Mouse (Mus musculus): ENCODE results near the gene Txn2.

The Txn2 gene

DNA sequence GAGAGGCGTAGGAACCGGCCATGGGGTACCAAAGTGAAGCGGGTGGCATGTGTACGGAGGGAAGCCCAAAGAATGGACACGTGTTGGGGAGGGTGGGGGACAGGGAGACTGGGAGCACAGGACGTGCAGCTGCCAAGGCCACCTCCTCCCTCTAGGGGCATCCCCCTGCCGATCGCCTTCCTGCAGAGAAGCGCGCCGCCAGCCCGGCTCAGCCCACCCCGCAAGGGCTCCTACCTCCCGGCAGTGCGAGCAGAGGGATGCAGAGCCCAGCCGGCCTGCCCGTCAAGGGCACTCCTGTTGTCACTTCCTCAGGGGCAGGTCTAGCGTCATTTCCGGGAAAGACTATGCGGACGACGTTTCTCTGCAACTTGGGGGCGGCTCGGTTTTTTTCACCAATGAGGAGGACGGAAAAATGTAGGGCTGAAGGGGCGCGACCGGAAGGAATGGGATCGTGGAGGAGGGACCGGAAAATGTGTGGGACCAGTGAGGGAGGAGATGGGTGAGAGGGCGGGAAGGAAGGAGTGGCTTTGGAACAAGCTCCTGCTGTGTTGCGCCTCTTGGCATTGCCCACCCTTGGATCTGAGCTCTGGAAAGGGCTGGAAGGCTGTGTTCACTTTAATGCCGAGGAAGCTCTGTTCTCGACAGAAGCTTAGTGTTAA, at the start of gene Txn2:
TSS of gene Txn2 (minus strand) at position 334 of the 659 bp plus-strand sequence.
- DNase-seq, result peak; percentile 95

DNA sequence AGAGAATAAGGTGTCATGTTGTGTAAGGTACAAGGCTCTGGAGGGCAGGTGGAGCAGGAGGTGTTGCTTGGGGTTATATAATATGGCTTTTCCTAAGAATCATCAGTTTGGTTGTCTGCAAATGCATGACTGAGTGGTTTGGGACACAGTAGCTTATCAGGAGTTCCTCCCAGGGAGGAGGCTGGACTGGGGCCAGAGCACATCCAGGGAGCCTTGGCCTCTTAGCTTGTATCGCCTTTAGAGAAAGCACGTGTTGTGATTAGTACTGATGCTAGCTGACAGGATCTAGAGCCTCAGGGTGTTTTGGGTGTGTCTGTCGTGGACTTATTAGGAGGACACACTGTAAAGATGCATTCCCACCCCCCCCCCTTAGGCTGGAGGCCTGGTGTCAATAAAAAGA, 48.9 kb upstream of the Txn2 start:
- no peak for DNase-seq

DNA sequence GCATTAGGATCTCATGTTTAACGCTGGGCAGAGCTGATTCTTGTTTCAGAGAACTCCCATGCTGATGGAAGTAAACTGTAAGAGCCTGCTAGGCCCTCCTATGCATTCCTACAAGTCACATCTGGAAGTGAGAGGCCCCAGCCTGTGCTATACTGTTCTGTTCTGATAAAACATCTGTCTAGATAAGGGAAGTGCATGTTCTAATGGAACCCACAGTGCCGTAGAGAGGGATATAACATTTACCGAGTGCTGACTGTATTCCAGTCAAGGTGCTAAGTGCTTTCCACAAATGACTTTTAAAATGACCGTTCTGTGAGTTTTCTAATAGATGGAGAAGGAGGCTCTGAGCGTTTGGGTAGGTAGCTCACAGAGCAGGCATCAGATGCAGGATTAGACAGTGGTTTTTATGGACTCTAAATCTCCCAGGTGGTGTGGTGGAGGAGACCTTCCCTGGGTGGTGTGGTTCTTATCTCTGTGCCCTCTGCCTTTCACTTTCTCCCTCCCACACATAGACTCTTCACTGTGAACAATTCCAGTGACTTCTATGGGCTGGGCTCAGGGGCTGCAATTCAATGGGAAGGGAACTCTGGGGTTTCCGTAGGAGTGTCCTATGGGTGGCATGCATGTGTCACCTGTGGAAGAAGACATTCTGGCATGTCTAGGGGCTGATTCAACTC, 45.5 kb upstream of the Txn2 start:
- DNase-seq, result no peak

DNA sequence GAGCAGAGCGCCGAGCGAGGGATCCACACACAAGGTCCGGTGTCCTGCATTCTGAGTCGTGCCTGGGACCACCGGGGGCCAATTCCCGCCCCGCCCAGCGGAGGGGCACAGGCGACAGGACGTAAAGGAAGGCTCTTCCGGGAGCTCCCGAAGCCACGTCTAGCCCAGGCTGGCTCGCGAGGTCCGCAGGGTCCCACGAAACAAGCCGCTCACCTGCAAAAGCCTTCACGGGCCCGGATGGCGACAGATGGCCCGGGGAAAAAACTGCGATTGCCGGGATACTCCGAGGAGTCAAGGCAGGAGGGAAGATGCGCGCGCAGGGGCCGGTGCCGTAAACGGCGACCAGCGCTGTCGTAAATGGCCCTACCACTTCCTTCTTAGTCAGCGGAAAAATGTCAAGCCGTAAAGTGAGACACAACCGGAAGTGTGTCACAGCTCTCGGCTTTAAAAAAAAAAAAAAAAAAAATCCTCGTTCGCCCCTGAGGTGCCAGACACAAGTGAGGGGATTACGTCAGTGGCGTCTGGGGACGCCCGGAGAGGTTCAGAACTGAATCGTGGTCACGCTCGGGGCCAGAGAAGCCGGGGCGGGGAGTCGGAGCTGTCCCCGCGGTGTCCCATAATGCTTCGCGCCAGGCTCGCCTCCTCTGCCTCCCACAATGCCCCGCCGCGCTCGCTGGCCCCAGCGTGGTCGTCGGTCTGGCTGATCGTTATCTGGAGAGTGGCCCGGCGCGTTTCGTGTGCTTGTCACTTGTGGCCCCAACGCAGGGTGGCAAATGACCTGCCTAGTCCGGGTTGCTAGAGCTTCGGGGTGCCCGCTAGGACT, 41.9 kb upstream of the Txn2 start, which contains the start of gene Eif3d:
TSS of gene Eif3d (minus strand) at position 344 of the 823 bp plus-strand sequence.
- peak; percentile 98 for DNase-seq

DNA sequence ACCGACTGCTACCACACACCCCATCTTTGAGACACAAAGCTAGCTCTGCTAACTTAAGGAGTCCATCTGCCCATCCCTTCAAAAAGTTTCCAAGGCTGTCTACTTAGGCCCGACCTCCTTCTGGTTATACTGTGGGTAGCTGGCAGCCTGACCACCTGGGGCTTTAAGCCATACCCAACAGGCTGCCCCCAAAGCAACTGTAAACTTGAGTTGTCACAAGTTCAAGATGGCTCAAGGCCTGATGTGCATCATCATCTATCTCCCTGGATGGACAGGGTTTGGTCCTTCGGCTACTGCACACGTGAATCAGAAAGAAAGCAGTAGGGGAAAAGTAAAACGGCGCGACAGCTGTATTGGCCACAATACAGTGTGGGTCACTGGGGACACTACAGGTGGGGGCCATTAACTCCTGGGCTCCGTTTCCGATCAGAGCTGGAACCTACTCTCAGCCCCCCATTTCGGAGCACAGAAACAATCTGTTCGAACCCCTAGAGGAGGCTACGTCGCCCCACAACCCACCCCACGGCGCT, 41.2 kb upstream of the Txn2 start:
- DNase-seq, result no peak

DNA sequence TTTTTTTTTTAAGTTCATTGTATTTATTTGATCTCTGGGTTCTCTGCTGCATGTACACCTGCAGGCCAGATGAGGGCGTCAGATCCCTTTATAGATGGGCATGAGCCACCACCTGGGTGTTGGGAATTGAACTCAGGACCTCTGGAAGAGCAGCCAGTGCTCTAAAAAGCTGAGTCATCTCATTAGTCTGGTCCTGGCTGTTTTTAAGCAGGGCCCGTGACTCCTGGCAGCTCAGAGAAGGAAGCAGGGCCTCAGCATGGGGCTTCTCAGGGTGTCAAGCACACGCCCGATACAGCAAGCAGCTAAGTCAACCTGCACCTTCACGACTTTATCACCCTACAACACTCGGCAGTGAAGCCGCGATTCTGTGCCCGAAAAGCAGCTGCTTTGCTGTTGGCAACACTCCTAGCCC, 36.3 kb upstream of the Txn2 start:
- no peak for DNase-seq

DNA sequence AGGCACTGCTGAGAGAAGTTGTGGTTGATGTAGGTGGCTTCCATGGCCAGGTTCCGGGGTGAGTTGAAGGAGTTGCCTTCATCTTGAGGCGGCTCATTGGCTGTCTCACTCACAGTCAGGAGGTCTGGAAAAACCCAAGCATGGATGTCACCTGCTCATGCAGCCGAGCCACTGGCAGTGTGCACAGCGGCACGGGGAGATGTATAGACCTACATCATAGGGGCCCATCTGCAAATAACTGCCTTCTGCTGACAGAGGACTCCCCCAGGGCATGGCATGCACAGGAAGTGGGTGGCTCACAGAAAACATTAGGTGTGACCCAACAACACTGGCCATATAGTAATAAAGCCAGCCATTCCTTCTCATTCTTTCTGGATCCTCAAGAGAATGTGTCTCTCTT, 33.6 kb upstream of the Txn2 start:
- DNase-seq, result no peak

DNA sequence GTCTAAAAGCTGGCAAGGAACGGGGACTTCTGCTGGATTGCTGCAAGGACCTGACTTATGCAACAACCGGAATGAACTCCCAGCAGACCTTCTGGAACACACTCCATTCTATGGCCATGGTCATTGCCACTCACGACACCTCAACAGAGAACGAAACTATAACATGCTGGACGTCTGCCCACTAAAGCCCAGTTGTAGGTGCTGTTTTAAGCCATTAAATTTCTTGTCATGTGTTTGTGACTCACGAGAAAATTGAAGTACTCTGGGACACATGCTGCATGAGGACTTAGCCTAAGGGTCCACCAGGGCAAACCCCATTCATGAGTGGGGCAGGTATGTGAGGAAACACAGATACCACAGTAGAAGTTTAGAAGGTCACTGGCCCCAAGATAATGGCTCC, 31.9 kb upstream of the Txn2 start:
- DNase-seq, result no peak

DNA sequence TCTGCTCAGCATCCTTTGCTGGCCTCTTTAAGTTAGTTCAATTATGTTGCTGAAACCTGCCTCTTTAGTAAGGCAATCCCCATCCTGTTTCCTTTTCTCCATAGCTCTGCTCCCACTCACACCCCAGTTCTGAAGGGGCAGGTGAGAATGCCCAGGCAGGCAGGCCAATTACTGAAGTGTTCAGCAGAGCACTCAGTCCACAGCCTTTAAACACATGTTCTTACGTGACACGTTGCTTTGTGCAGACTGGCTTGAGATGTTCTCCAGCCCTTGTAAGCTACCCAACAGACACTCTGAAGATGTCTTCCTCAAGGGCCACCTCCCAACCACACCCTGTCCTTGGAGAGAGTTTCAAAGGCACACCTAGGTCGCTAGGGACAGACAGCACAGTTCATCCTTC, 29.3 kb upstream of the Txn2 start:
- DNase-seq, result no peak

DNA sequence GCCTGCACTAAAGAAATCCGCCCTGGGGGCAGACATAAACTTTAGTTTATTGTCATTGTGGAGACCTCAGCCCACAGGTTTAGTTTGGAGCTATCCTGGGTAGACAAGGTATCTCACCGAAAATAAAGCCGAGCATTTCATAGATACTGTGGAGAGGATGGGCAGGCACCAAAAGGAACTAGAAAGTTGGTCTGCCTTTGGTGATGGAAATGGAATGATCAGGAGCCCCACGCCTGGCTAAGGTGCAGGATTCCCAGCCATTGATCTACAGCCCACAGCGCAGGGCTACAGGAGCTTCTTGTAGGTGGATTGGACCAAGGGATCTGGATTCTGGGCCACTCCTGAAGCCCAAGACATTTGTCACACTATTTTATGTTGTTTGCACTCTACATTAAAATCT, 28.8 kb upstream of the Txn2 start:
- DNase-seq, result no peak

DNA sequence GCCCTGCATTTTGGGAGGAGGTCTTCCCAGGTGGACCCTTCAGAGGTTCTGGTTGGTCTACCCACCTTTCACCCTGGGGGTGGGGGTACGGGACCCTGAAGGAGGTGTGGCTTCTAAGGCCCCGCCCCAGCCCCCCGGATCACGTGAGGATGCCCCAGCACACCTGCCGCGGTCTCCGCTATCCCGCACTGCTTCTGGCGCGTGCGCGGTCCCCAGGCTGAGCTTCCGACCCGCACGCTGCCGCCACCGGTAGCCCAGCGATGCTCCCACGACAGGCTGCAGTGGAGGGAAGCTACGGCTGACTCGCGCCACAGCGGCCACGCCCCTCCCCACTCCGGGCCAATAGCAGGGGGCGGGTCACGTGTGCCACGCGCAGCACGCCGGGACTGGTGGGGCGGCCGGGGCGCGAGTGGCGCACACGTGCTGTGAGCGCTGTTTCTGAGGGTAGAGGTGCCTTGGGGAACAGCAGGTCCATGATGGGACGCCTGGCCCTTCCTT, 27.6 kb upstream of the Txn2 start, which contains the start of gene Foxred2:
TSS of gene Foxred2 (minus strand) at position 319 of the 498 bp plus-strand sequence.
- peak; percentile 87 for DNase-seq

DNA sequence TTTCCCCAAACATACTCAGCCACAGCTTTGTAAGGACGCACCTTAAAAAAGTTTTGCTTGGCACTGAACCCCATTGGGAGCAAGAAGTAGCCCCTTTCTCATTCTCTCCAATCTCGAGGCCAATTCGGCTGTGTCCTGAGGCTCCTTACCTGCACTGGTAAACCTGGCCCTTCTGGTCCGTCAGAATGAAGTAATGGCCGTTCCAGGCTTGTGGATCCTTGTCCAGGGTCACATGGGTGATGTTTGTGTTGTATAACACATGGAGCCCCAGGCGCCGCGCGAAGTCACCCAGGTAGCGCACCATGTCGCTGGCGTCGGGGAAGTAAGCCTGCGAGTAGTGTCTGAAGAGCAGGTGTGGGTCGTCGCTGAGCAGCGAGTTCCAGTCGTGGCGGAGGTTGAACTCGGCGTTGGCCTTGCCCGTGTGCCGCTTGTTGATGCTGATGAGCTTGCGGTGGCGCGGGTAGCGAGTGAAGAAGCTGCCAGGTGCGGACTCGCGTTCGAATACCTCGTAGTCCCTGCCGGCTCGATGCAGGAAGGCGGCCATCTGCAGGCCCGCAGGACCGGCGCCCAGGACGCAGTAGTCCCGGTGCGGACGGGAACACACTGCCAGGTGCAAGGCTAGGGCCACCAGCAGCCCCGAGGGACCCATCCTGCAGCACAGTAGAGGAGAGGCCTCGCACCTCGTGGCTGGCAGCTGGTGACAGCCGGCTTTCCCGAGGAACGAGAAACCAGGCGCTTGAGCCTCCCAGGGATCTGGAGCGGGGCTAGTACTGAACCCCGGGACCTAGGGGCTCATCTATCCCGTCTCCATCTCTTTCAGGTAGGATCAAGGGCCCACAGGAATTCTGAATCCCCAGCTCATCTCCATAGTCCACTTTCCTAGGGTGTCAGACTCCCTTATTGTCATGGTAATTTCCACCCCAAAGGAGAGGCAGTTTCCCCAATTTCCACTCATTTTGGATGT, 26.9 kb upstream of the Txn2 start:
- DNase-seq, result peak; percentile 61

DNA sequence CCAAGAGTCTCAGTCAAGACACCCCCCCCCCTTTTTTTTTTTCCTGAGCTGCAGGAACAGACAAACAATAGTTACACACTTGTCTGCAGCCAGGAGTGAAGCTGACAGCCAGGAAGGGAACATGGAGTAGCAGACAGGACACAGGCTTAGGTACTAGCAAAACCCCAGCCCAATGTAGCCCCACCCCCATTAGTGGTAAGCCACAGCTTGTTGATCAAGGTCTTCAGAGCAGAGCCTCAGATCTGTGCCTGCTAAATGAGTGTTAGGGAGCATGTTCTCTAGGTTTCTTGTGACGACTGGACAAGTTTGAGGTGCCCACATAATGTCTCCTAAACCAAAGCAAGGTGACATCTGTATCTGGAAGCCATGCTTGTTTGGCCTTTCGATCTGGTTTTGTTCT, 25.6 kb upstream of the Txn2 start:
- DNase-seq, result no peak

DNA sequence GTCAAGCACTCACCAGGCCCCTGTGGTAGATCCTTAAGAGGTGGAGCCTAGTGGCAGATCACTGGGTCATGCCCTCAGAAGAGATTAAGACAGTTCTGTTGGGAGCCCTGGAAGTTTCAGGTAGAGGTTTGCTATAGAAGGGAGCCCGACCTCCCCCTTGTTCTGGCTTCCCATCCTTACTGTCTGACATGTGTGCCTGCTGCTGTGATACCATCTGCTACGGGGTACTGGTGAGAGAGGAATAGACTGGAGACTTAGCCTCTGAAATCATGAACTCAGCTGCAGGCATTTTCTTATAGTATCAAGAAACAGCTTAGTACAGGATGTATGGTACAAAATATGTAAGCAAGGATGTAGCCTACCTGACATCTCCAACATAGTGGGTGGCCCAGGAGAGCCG, 24.1 kb upstream of the Txn2 start:
- peak; percentile 67 for DNase-seq

DNA sequence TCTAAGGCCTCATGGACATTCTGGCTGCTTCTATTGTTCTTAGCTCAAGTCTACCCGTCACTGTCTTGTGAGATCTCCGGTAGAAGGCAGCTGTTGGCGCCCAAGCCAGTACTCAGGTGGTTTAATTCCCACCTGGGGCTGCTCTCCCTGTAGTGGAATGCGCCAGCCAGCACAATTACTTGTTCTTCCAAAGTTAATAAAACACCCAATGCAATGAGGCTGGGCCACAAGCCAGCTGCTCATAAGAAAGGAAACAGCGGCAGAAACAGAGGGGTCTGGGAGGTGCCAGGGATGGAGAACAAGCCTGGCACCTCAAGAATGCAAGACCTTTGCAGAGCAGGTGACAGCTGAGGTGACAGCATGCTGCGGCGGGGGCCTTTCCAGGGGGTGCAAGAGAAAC, 20.3 kb upstream of the Txn2 start:
- no peak for DNase-seq

DNA sequence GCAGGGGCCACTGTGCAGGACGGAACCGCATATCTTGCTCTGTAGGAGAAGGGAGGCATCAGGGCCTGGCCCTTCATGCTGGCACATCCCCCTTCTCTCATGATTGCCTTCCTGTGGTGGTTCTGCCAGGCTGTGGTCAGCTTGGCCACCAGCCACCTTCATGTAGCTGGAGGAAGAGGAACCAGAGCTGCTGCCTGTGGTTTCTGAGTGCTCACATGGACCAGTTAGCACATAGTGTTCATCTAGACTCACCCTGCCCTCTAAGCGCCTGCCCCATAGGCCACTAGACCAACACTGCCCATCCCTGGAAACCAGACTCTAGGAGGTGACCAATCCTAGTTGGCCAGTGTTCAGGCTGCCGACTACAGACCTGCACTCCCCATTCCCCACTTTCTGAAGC, 16.9 kb upstream of the Txn2 start:
- no peak for DNase-seq

DNA sequence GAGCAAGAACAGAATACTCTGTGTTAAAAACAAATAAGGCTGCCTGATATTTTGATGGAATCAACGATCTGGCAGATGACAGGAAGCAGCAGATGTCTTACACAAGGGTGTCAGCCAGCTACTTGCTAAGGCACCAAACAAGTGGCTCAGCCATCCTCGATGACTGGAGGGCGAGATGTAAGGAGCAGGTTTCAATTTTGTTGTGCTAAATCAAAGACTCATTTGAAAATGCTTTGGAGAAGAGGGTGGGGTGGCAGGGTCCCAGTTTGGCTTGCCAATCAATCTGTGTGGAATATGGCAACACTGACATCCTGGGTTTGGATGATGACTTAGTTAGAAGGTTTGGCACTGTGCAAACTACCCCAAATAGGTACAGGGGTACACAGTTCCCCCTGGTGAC, 12.8 kb upstream of the Txn2 start:
- DNase-seq, result no peak

DNA sequence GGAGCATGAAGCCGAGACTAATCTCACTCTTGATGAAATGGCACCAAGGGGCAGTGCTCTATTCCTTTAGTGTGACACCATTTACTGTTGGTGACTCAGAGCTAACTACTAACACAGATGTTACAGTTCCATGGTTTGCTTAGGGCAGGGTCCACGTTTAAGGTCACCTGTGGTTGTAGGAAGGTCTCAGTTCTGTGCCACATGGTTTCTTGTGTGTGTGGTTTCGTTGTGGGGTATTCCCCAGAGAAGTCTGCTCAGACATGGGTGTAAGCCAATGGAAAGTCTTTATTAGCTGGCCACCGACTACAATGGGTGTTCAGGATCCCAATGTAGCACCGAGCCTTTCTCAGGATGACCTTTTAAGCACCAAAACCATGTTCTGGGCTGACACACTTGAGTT, 9.7 kb upstream of the Txn2 start:
- no peak for DNase-seq

DNA sequence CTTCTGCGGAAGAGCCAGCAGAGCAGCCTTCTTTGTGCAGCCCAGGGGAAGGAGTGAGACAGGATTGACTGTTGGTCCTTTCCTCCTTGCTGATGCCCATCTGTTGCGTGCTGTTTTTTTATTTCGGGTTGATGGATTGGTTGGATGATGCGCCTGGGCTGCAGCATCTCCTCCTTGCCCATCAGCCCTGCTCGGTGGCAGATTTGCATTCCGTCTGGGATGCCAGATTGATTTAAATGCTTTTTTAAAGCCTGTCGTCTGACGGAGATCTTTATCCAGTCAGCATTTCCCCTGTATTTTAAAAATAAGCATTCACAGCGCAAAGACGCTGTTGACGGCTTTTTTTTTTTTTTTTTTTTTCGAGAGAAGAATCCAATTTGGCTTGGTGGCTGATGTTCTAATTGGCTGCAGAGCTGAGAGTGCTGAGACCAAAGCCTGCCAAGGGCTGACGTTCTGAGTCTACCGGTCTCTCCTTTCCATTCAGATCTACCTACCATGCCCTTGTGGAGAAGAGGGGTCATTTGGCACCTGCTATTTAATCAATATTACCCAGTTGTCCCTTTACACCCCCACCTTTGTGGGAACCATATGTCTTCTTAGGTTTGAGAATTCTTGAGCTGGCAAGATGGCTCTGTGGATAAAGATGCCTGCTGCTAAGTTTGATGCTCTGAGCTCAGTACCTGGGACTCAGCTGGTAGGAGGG, 7.0 kb upstream of the Txn2 start:
- no peak for DNase-seq

DNA sequence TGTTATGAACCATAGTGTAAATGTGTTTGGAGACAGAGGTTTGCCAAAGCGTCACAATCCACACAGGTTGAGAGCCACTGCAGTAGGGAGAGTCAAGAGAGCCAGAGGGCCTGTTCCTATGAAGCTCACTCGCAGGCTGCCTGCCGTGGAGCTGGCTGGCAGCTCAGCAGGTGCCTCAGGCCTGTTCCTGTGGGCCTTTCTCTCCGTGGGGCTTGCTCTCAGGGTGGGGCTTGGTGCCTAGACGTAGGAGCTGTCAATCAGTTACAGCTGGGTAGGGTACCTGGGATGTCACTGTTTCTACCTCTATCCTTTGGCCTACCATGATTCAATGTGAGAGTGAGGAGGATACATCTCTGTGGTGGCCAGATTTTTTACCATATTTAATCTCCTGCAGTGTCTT, 6.2 kb upstream of the Txn2 start:
- DNase-seq, result no peak

DNA sequence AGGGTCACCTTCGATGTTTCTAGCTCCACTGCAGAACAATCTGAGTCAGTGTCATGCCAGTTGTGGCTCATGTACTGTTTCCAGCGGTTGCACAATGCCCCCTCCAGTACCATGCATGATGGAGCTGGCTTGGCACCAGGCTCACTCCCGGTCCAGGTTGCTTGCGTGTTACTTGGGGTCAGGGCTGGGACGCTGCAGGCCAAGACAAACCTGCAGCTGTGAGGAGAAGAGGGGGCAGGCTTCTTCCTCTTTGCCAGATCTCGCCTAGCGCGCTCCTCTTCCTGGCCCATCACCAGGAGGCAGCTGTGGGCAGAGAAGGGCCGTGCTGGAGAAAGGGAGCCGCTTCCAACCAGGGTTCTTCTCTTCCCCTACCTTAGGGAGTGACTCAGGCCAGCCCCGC, 5.5 kb upstream of the Txn2 start:
- DNase-seq, result no peak

DNA sequence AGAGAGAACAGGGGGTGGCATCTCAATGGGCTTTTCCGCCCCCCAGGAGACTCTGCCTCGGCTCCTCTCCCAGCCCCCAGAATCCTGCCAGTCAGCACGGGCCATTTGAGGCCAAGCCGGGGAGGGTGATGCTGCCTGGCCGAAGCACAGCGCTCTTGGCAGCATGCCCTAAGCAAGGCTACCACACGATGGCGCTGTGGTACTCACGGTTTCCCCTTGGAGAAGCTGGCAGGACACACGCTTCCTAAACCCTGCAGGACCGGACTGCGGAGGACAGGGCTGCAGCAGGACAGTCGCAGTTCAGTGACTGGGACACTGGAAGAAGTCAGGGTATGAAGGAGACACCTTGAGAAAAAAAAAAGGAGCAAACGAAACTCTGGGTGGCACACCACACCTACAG, 5.0 kb upstream of the Txn2 start:
- peak; percentile 100 for DNase-seq

All from cerebellum, adult 8-10 months (tissue).